Mouse (Mus musculus) forebrain, embryonic 16.5 days (tissue): ENCODE data around the gene Pgbd5. TPM values are rescaled to one million over a fixed set of nuclear protein-coding genes. Genes with fewer than 3 reads are reported as not detected.

Experiments
- ATAC-seq: fragments of 200-750 bp; cut with Nextera tagmentation; 2 replicates; pipeline ENCODE4 v1.8.0; 2017; ENCODE audit warnings: mild to moderate bottlenecking, moderate library complexity
- H3K27ac ChIP-seq: fragments of 300-500 bp; sonication (generic); 2 replicates; pipeline ENCODE4 v1.5.1; 2014; ENCODE audit warnings: low read length, control low read depth
- H3K27me3 ChIP-seq: fragments of 300-500 bp; sonication (generic); replicated peaks from 2 replicates; pipeline ENCODE4 v1.6.1; 2014; ENCODE audit warnings: low read length; ENCODE audit not compliant: control insufficient read depth, insufficient read depth
- H3K36me3 ChIP-seq: fragments of 300-500 bp; sonication (generic); 2 replicates; pipeline ENCODE4 v1.6.1; 2014; ENCODE audit not compliant: control insufficient read depth, insufficient read depth
- H3K4me1 ChIP-seq: fragments of 300-500 bp; sonication (generic); replicated peaks from 2 replicates; pipeline ENCODE4 v1.6.1; 2014; ENCODE audit warnings: low read length; ENCODE audit not compliant: control insufficient read depth, insufficient read depth
- H3K4me2 ChIP-seq: fragments of 300-500 bp; sonication (generic); 2 replicates; pipeline ENCODE4 v1.6.1; 2014; ENCODE audit warnings: mild to moderate bottlenecking, low read length, control low read depth
- H3K4me3 ChIP-seq: fragments of 300-500 bp; sonication (generic); replicated peaks from 2 replicates; pipeline ENCODE4 v1.5.1; 2014; ENCODE audit warnings: mild to moderate bottlenecking, low read length, control low read depth
- H3K9ac ChIP-seq: fragments of 300-500 bp; sonication (generic); replicated peaks from 2 replicates; pipeline ENCODE4 v1.6.1; 2014; ENCODE audit warnings: low read depth, low read length, control low read depth
- H3K9me3 ChIP-seq: fragments of 300-500 bp; sonication (generic); 2 replicates; pipeline ENCODE4 v1.6.1; 2016; ENCODE audit warnings: low read length; ENCODE audit not compliant: control insufficient read depth
- WGBS: fragments of 180-500 bp; shearing (Covaris S2); extraction: QIAGEN DNeasy Blood & Tissue Kit; methylation state at CpG from one replicate; pipeline ENCODE4 v1.1.7; 2014; 5-methylcytosine and 5-hydroxymethylcytosine counted together
- polyA plus RNA-seq: library from polyadenylated mRNA; unstranded; fragments of >200 nt; fragmentation: Nextera tagmentation; extraction: Ambion mirVana; gene quantifications from 2 replicates; pipeline ENCODE4 v1.2.1, GENCODE M21; 2015

Pgbd5 gene
- polyA plus RNA-seq, 1 experiment from 2014 or later, result 10.7 TPM

DNA sequence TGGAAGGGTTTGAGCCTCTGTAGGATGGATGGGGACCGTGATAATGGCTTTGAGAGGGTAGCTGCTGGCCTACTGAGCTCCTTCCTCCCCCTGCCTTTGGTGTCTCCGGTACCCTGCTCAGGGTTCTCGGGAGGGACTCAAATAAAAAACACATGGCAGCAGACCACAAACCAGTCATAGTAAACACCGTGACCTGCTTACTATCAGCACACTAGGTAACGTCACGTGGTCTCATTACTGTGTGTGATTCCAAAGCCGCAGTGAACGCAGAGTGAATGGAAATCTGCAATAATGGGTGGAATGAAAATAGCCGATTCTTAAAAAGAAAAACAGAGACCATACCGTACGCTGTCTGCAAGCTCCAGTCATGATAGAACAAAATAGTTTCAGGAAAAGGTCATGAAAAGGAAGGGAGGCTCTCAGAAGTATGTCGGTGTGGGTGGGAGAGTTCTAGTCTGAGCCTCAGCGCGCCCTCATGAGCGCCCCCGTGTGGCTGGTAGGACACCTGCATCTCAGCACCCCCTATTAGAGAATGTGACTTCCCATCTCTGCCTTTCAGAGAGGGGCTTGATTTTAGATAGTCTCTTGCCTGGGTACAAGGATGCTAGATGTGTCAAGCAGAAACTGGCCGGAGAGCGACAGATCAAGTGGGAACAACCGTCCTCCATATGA is 92.5 kb downstream of the Pgbd5 start:
- Histone ChIP-seq H3K4me3 (no peak overlapping the region), H3K9ac (no peak overlapping the region), H3K27ac (no peak overlapping the region), H3K4me1 (no peaks in the 10 kb centered on the region), H3K27me3 (no peaks in the 10 kb centered on the region), H3K9me3 (no peaks in the 10 kb centered on the region), H3K36me3 (peaks cover 15% of the 10 kb centered on the region; the same call in 1 of the 2 replicates), H3K4me2 (no peak overlapping the region)
- WGBS, result 48% methylated on average over 19 of the region's 19 CpGs
- ATAC-seq, result peak; percentile 67

DNA sequence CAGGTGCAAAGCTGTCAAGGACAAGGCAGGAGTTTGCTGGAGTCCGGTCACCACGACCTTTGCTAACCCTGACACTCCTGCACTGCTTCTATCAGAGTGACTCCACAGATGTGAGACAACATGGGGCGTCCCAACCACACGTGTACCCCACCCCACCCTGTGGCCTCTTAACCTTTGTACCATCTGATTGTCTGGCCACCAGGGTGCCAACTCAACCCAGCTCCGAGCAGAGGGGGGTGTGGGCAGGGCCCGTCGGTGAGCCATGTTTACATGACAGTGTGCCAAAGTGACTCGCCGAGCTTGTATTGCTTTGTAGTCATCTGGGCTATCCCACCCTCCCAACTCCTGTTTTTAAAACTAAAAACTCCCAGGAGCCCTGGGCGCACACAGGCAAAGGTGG is 94.4 kb downstream of the Pgbd5 start:
- H3K27ac ChIP-seq, result no peak overlapping the region
- no peaks in the 10 kb centered on the region for H3K9me3 ChIP-seq
- no peaks in the 10 kb centered on the region for H3K27me3 ChIP-seq
- no peaks in the 10 kb centered on the region for H3K4me1 ChIP-seq
- no peak overlapping the region for H3K4me3 ChIP-seq
- peaks cover 15% of the 10 kb centered on the region; the same call in 1 of the 2 replicates for H3K36me3 ChIP-seq
- H3K9ac ChIP-seq, result no peak overlapping the region
- no peak overlapping the region for H3K4me2 ChIP-seq
- 77% methylated on average over 10 of the region's 10 CpGs for WGBS
- no peak for ATAC-seq

DNA sequence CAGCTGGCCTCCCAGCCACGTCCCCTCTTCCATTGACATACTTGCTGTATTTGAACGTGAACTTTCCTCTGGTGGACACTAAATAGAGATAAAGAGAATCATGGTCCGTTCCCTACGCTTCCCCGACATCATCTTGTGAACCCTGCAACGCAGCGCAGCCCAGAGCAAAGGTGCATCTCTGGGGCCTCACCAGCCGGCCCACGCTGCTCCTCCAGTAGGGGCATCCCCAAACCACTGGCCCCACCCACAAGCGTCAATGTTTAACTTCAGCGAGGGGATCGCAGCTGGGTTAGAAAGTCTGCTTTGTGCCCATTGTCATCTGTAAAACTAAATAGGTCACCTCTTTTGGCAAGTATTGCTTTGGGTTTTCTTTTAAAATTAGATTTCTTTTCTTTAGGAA is 95.5 kb downstream of the Pgbd5 start:
- 89% methylated on average over 12 of the region's 12 CpGs for WGBS
- no peak overlapping the region for H3K4me2 ChIP-seq
- H3K9ac ChIP-seq, result no peak overlapping the region
- peaks cover 15% of the 10 kb centered on the region; the same call in 1 of the 2 replicates for H3K36me3 ChIP-seq
- H3K9me3 ChIP-seq, result no peaks in the 10 kb centered on the region
- no peak overlapping the region for H3K27ac ChIP-seq
- no peak overlapping the region for H3K4me3 ChIP-seq
- no peak for ATAC-seq
- no peaks in the 10 kb centered on the region for H3K27me3 ChIP-seq
- H3K4me1 ChIP-seq, result no peaks in the 10 kb centered on the region

DNA sequence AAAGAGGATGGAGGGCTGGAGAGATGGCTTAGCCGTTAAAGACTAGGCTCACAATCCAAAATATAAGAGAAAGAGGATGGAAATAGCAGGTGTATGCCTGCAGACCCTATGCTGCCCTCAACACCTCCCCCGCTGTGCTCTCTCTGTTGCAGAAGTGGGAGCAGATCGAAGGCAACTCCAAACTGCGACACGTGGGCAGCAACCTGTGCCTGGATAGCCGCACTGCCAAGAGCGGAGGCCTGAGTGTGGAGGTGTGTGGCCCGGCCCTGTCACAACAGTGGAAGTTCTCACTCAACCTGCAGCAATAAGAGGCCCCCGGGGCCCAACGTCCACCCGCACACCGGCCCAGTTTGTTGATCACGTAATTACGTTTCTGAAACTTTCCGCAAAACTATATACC is 96.3 kb downstream of the Pgbd5 start:
- 97% methylated on average over 15 of the region's 15 CpGs for WGBS

DNA sequence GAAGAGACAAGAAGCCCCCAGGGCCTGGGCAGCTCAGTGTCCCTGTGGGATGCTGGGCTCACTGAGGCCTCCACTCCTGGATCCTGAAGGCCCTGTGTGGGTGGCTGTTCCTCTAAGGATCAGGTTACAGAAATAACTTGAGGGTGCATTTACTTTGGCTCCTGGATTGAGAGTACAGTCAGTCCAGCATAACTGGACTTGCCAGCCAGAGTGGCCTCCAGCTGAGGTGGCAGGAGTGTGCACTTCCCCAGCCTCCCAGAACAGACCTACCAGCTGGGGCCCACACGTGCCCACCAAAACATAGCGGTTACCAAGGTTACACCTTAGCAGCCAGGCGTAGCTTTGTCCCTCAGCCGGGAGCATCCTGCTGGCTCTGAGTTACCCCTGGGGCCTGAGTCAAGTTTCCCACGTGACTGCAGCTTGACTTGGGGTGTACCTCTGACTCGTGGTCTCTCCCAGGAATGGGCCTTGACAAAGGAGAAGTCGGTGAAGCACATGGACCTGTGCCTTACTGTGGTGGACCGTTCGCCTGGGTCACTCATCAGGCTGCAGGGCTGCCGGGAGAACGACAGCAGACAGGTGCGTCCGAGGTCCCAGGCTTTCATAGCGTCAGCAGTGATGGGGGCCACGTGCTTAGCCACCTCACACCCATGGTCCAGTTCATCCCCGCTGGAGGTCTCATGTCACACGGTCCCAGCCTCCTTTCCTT is 98.9 kb downstream of the Pgbd5 start:
- 73% methylated on average over 17 of the region's 17 CpGs for WGBS
- H3K9me3 ChIP-seq, result no peaks in the 10 kb centered on the region
- no peak for ATAC-seq
- no peak overlapping the region for H3K4me3 ChIP-seq
- H3K9ac ChIP-seq, result no peak overlapping the region
- H3K27me3 ChIP-seq, result no peaks in the 10 kb centered on the region
- H3K4me1 ChIP-seq, result no peaks in the 10 kb centered on the region
- peaks cover 15% of the 10 kb centered on the region; the same call in 1 of the 2 replicates for H3K36me3 ChIP-seq
- no peak overlapping the region for H3K4me2 ChIP-seq
- H3K27ac ChIP-seq, result no peak overlapping the region

More for the DNA sequence above, 96.3 kb downstream of the Pgbd5 start:
- Histone ChIP-seq H3K27ac (no peak overlapping the region), H3K4me2 (no peak overlapping the region), H3K4me3 (no peak overlapping the region), H3K27me3 (no peaks in the 10 kb centered on the region), H3K9ac (no peak overlapping the region), H3K9me3 (no peaks in the 10 kb centered on the region), H3K4me1 (no peaks in the 10 kb centered on the region), H3K36me3 (peaks cover 15% of the 10 kb centered on the region; the same call in 1 of the 2 replicates)
- no peak for ATAC-seq

DNA sequence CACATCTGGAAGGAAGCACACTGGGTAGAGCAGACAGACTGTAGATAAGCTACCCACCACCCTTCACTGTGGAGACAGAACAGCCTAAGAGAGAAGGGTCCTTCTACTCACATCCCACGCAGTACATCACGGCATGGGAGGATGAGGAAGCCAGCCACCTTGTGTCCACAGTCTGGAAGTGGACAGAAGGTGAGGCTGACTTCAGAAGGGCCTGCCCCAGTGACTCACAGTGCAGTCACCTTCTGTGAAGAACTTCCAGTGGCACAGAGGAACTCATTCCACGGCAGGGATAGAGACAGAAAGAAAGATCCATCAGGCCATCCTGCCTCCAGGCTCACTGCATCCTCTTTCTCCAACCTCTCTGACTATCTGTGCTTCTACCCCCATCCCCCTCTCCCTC is 99.7 kb downstream of the Pgbd5 start:
- Histone ChIP-seq H3K4me1 (no peaks in the 10 kb centered on the region), H3K27ac (no peak overlapping the region), H3K9me3 (no peaks in the 10 kb centered on the region), H3K4me2 (no peak overlapping the region), H3K9ac (no peak overlapping the region), H3K27me3 (no peaks in the 10 kb centered on the region), H3K4me3 (no peak overlapping the region), H3K36me3 (peaks cover 13% of the 10 kb centered on the region; the same call in 1 of the 2 replicates)
- WGBS, result 82% methylated on average over 3 of the region's 3 CpGs
- no peak for ATAC-seq

DNA sequence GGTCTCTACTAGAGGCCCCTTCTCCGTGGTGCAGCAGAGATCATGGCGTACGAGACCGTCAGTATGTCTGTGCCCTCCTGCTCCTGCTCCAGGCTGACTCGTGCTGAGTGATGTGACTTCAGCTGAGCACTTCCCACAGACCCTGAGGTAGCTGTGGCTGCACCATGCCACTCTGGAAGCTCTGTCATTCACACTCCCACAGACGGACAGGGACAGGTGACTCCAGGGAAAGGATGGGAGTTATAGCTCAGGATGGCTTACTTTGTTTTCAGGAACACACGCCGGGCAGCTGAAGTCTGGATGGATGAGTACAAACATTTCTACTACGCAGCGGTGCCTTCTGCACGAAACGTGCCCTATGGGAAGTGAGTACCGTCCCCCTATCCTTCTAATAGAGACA is 103.2 kb downstream of the Pgbd5 start:
- Histone ChIP-seq H3K27ac (no peak overlapping the region), H3K9ac (no peak overlapping the region), H3K9me3 (no peaks in the 10 kb centered on the region), H3K27me3 (no peaks in the 10 kb centered on the region), H3K4me3 (no peak overlapping the region), H3K36me3 (peaks cover 2% of the 10 kb centered on the region; the same call in 1 of the 2 replicates), H3K4me1 (no peaks in the 10 kb centered on the region), H3K4me2 (no peak overlapping the region)
- WGBS, result 95% methylated on average over 13 of the region's 13 CpGs
- ATAC-seq, result no peak

DNA sequence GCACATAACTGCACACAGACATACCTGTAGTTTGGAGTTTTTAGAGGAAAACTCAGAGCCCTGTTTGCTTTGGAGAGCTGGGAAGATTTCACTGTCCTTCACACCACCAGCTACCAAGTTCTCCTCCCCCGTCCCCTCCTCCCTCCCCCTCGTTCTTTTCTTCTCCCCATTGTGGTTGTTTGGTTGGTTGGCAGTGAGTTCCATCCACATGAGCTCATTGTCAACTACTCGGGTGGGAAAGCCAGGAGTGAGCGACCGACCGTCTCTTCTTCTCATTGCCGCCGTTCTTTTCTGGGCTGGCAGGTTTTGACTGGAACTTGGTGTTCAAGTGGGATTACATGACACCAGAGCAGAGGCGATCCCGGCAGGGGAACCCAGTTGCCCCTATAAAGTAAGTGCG is 107.8 kb downstream of the Pgbd5 start:
- H3K27ac ChIP-seq, result no peak overlapping the region
- H3K4me1 ChIP-seq, result peaks cover 5% of the 10 kb centered on the region; the same call in 1 of the 2 replicates
- 59% methylated on average over 11 of the region's 11 CpGs for WGBS
- no peak overlapping the region for H3K4me2 ChIP-seq
- no peaks in the 10 kb centered on the region for H3K27me3 ChIP-seq
- no peak overlapping the region for H3K4me3 ChIP-seq
- H3K9ac ChIP-seq, result no peak overlapping the region
- no peaks in the 10 kb centered on the region for H3K9me3 ChIP-seq
- H3K36me3 ChIP-seq, result peaks cover 2% of the 10 kb centered on the region; the same call in 1 of the 2 replicates
- no peak for ATAC-seq

DNA sequence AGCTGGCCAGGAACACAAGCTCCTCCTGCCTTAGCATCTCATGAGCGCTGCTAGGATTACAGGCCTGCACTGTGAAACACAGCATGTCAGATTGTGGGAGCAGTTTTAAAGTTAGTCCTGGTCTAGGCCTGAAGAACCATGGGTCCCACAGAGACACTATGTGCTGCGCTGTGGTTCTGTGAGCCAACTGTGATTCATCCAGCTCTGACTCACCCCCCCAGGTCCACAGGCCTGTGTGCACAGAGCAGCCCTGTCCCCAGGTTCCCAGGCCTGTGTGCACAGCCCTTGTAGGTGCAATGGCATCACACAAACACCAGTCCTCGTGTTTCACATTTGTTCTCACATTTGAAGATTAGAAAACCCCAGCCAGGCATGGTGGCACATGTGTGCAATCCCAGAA is 108.4 kb downstream of the Pgbd5 start:
- Histone ChIP-seq H3K4me3 (no peak overlapping the region), H3K9me3 (no peaks in the 10 kb centered on the region), H3K4me1 (peaks cover 5% of the 10 kb centered on the region; the same call in 1 of the 2 replicates), H3K27ac (peak overlapping the region; percentile 41), H3K9ac (no peak overlapping the region), H3K36me3 (peaks cover 2% of the 10 kb centered on the region; the same call in 1 of the 2 replicates), H3K27me3 (no peaks in the 10 kb centered on the region), H3K4me2 (no peak overlapping the region)
- WGBS, result 97% methylated on average over 3 of the region's 3 CpGs
- no peak for ATAC-seq
